Mouse (Mus musculus): ENCODE results near the gene Thoc2.

GRCm38 (mm10) chrX:41920574-41920973 is at the start of gene Thoc2:
- TF ChIP-seq CTCF (IDR thresholded peaks at IDR 0.05; ENCODE audit: low read depth, low read length) (no peak), POLR2A (IDR thresholded peaks at IDR 0.05; ENCODE audit: insufficient read depth, low read length) (no peak), EP300 (IDR thresholded peaks at IDR 0.05; ENCODE audit: insufficient read depth, low read depth, low read length) (no peak)

Data from ES-Bruce4 (cell line).